Mouse (Mus musculus): ENCODE measurements around the gene Hacd2. TPM values are rescaled to one million over a fixed set of nuclear protein-coding genes. Genes with fewer than 3 reads are reported as not detected.

Gene Hacd2
- total RNA-seq (2022) = 10 to 100 TPM; 26.1 to 37.7 (median 30.3) TPM

GRCm38 (mm10) chr16:35022242-35023137, at the start of gene Hacd2:
TSS of gene Hacd2 (plus strand) at chr16:35022428.
- peak; percentile 87 to 91 for DNase-seq (ENCODE audit: low spot score in 2 of 2)

DNA sequence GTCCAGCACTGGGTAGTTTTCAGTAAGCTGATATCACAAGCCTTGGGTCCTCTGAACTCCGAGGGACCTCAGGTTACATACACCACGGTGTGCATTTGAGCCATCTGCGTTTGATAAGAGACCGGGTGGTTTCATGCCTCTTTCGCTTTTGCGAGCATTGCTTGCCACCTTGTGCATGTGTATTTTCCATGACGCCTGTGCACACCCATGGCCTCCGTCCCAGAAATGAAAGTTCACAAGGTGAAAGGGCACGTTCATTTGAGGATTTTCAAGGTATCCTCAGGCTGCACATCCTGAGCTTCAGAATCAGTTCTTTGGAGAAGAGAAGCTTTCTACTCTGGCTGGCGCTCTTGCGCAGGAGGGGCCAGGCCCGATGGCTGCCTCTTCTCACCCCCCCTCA, 49.8 kb upstream of the Hacd2 start:
- DNase-seq (ENCODE audit: low spot score in 2 of 2) = no peak

DNA sequence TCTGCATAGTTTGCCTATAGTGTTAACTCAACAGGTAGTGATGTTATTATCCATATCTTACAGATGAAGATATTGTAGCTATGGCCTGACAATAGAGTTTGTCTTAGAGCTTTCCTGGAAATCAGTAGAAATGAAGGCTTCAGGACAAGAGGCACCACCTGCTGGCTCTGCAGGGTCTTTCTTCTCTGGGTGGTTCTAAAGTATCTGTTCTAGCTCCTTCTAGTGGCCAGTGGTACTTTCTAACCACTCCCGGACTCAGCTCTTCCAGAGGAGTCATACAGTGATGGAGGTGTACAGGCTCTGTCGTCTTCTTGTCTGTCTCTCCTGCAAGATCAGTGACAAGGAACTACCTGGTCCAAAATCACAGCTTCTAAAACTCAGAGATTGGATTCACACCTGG, 46.7 kb upstream of the Hacd2 start:
- no peak for DNase-seq (ENCODE audit: low spot score in 2 of 2)

DNA sequence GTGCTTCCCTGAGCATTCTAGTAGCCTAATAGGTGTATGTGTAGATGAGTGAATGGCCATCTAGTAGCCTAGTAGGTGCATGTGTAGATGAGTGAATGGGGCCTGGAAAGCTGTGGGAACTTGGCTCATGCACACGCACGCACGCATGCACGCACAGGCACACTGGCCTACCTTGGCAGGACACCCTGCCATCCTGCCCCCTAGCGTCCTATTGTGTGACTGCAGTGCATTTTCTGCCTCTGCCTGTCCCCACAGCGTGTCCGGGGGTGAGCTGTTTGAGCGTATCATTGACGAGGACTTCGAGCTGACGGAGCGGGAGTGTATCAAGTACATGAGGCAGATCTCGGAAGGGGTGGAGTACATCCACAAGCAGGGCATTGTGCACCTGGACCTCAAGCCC, 45.6 kb upstream of the Hacd2 start:
- DNase-seq (ENCODE audit: low spot score in 2 of 2) = no peak

DNA sequence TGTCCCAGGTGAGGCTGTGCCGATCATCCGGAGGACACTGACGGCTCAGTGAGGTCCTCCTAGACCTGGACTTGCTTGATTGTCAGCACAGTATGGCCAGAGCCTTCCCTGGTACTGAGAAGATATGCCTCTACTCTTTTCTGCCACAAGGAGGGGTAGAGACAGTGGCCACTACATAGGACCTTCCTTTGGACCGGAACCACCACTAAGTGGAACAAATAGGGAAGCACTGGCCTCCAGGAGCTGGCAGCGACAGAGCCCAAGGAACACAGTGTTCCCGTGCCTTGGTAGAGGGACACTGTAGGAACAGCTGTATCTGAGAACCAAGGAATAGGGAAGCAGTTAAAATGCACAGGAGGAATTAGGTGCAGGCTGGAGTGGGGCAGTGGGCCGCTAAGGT, 44.2 kb upstream of the Hacd2 start:
- no peak for DNase-seq (ENCODE audit: low spot score in 2 of 2)

DNA sequence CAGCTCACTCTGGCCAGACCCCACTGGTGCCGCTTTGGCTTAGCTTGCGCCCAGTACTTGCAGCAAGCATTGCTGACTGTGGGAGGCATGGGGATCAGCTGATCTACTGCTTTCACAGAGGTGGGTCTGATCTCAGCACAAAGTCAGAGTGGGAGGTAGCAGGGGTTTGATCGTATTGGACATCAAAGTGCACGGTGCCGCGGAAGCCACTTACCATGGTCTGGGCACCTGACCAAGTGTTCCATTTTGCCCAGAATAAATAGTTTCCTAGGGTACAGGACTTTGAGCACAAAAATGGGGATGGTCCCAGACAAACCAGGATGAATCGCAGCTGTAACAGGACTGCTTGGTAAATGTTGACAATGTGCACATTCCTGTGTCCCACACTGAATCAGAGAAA, 41.2 kb upstream of the Hacd2 start:
- no peak for DNase-seq (ENCODE audit: low spot score in 2 of 2)

DNA sequence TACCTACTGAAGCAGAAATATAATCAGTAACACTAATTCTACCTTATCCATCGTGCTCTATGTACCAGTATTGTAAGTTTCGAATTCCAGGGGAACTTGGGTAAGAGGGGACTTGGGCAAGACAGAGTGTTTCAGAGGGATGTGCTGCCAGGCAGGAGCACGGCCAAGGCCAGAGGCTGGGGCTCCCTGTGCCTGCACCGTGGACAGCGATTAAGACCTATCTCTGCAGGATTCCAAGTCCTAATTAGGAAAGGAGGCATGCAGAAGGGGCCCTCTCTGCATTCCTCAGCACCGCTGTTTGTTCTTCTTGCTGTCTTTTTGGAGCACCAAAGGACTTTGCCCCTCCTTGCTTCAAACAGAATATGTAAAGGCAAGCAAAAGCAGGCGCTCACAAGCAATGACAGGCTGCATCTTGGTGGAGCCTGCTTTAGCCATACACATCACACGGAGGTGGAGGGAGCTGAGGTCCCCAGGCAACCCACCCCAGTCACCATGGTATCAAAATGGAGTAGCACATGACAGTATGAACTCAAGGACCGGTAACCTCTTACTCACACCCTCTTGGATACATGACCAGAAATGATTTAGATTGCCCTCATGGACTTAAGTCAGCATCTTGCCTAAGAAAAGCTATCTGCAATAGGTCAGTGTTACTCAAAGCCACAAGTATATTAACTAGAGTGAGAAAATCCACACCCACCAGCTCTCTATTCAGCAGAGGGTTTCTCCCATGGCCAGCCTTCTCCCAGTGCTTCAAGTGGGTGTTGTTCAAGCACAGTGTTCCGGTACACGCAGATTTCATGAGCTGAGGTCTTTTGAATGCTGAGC, 37.8 kb upstream of the Hacd2 start:
- DNase-seq (ENCODE audit: low spot score in 2 of 2) = no peak

DNA sequence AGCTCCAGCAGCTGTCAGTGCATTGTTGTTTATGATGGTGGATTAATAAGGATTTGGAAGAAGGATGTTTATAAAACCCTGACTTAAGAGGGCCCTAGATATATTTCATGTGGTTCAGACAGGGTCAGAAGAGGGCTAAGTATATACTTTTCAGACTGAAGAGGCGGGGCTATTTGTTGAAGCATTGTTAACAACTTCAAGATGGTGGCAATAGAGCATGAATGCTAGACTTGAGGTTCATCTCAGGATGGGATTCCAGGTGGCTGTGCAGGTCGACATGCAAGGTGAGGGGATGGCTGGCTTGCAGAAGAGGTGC, 37.2 kb upstream of the Hacd2 start:
- no peak for DNase-seq (ENCODE audit: low spot score in 2 of 2)

GRCm38 (mm10) chr16:34986211-34986825, 35.9 kb upstream of the Hacd2 start:
- DNase-seq (ENCODE audit: low spot score in 2 of 2) = no peak

GRCm38 (mm10) chr16:34991365-34991764, 30.9 kb upstream of the Hacd2 start:
- no peak for DNase-seq (ENCODE audit: low spot score in 2 of 2)

DNA sequence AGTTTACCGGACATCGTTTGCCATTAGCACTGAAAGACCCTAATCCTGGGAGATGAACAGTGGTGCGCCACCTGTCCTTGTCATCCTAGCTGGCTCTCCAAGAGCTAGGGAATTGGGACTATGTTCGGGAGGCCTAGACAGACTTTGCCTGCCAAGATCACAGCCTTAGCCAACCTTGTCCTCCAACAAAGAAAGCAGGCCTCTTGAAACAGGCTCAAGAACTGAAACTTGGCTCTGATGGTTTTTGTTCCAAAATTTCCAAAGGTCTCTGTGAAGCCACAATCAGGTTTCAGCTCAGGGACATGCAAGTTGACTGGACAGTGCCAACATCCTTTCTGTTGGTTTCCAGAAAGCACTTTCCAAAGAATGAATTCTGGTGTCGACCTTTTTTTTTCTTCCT, 29.4 kb upstream of the Hacd2 start:
- no peak for DNase-seq (ENCODE audit: low spot score in 2 of 2)

- DNase-seq (ENCODE audit: low spot score in 2 of 2) = no peak
Measured at GRCm38 (mm10) chr16:34993694-34994330, 28.4 kb upstream of the Hacd2 start.

- DNase-seq (ENCODE audit: low spot score in 2 of 2) = no peak
Measured at GRCm38 (mm10) chr16:34994641-34995141, 27.5 kb upstream of the Hacd2 start.

DNA sequence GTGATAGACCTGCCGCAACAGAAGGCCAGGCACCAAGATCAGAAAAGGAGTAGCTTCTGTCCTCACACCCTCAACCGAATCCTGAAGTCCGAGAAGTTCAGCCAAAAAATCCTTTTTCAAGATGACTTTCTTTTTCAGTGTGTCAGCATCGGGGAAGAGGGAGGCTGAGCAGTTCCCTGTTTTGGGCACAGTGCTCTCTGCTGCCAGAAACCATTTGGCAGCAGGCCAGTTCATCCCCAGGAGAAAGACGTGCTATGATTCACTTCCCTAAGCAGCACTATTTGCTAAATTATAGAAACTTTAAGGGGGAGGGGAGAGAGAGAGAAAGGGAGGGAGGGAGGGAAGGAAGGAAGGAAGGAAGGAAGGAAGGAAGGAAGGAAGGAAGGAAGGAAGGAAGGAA, 26.1 kb upstream of the Hacd2 start:
- DNase-seq (ENCODE audit: low spot score in 2 of 2) = peak in 1 of 2 experiments; percentile 86

DNA sequence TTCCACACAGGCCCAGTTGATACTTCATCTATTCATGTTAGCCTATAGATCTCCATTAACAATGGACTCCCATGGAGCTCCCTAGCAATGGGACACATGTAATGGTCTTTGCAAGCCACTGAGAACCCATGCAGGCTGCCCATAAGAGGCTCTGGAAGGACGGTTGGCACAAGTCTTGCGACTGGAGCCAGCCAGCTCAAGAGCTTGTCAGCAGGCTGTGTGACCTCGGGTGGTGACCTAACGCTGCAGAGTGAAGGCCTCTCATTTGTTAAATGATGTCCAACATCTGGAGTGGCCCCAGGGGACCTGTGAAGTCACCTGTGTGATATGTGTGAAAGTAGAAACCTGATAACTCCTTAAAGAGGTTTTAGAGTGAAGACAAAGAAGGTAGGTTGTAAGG, 25.2 kb upstream of the Hacd2 start:
- DNase-seq (ENCODE audit: low spot score in 2 of 2) = no peak

- no peak for DNase-seq (ENCODE audit: low spot score in 2 of 2)
Measured at GRCm38 (mm10) chr16:34997576-34997975, 24.7 kb upstream of the Hacd2 start.

GRCm38 (mm10) chr16:34999016-34999415, 23.2 kb upstream of the Hacd2 start:
- DNase-seq (ENCODE audit: low spot score in 2 of 2) = no peak

DNA sequence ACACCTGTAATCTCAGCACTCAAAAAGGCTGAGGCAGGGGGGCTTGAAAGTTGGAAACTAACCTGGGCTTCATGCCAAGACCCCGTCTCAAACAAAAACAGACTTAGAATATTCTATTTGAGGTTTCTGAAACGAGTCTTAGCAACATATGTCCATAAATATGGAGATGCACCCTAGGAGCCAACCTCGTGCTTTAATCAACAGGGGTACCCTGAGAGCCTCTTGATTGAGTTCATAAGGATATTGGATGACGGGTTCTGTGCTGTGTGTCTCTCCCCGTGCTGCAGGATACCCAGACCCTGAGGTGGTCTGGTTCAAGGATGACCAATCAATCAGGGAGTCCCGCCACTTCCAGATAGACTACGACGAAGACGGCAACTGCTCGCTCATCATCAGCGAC, 22.2 kb upstream of the Hacd2 start:
- no peak for DNase-seq (ENCODE audit: low spot score in 2 of 2)

DNA sequence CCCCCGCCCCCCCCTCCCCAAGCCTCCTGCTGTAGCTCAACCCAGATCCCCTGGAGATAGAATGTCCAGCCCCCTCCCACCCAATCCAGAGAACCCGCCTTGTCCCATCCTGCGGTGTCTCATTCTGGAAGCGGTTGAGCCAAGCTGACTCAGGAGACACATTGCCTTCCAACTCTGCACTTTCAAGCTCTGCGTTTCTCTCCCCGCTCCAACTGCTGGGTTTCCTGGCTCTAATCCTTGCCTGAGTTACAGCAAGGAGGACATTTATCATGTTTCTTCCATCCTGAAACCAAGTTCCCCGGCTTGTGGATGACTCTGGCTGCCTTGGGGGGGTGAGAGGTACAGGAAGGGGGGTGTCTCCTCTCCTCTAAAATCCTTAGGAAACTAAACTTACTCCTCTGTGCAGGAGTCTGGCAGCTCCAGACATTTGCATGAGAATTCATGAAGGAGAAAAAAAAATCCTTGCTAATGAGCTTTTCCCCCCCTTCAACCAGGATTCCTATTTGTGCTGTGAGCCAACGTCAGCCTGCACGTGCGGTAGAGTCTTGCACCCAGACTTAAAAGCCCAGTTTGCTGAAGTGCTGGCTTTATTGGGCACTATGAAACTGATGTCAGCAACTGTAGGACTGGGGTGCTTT, 21.2 kb upstream of the Hacd2 start:
- no peak for DNase-seq (ENCODE audit: low spot score in 2 of 2)

DNA sequence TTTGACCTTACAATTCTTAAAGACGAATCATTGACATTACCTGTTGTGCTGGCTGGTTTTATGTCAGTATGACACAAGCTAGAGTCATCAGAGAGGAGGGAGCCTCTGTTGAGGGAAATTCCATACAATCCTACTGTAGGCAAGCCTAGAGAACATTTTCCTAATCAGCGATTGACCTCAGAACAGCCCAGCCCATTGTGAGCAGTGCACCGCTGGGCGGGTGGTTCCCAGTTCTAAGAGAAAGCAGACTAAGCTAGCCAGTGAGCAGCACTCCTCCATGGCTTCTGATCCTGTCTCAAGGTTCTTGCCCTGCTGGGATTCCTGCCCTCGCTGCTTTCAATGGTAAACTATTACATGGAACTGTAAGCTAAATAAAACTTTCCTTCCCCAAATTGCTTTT, 17.9 kb upstream of the Hacd2 start:
- no peak for DNase-seq (ENCODE audit: low spot score in 2 of 2)

GRCm38 (mm10) chr16:35004756-35005155, 17.5 kb upstream of the Hacd2 start:
- DNase-seq (ENCODE audit: low spot score in 2 of 2) = no peak

Measured in left cerebral cortex, adult 8-10 months (tissue).